Mouse (Mus musculus) lung, adult 2 months (tissue): ENCODE measurements around the gene 4930519P11Rik. TPM values are rescaled to one million over a fixed set of nuclear protein-coding genes. Genes with fewer than 3 reads are reported as not detected.

Experiments
- DNase-seq: peaks from one replicate; pipeline ENCODE4 v3.0.0; 2022
- H3K4me1 ChIP-seq: fragments of 200-500 bp; 2 replicates; pipeline ENCODE4 v1.6.1; 2011; ENCODE audit warnings: low read length; ENCODE audit not compliant: control insufficient read depth, insufficient read depth
- H3K4me3 ChIP-seq: fragments of 200-500 bp; replicated peaks from 2 replicates; pipeline ENCODE3; 2011; ENCODE audit warnings: low read depth, mild to moderate bottlenecking, control low read depth, low read length; ENCODE audit errors: extremely low read depth
- CTCF ChIP-seq: fragments of 200-500 bp; IDR thresholded peaks from 2 replicates; pipeline ENCODE4 v1.5.1; 2011; ENCODE audit warnings: mild to moderate bottlenecking, low read length, control low read depth; ENCODE audit not compliant: insufficient read depth
- WGBS: fragments of 180-500 bp; shearing (Covaris S2); methylation state at CpG from one replicate; pipeline ENCODE4 v1.1.7; 2018; 5-methylcytosine and 5-hydroxymethylcytosine counted together
- polyA plus RNA-seq: library from polyadenylated mRNA; depleted of rRNA; stranded (reverse); fragments of >200 nt; gene quantifications from 2 replicates; pipeline ENCODE4 v1.2.3, GENCODE M21; 2012; rRNA removed

The 4930519P11Rik gene
- polyA plus RNA-seq, 1 experiment = 0.53 TPM

DNA sequence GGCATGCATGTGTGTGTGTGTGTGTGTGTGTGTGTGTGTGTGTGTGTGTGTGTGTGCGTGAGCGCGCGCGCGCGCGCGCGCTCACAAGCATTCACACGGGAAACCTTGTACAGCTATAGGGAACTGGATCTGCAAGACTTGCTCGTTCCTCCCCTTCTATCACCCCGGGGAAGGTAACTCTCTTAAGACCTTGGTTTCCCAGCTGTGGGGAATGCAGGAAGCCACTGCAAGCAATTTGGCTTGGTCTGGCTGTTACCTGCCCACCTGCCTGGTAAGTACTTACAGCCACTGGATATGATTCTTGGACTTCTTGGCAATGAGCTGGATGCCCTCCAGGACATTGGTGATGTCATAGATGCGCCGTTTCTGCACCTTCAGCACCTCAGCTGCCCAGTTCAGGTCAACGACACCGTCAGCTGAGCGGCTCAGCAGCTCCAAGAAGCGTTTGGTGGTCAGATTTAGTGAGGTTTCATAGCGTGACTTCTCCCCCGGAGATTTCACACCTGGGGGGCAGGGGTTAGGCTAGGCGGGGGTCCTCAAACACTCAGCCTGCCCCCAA, 49.5 kb downstream of the 4930519P11Rik start:
- Histone ChIP-seq H3K4me1 (no peaks in the 10 kb centered on the region), H3K4me3 (no peak overlapping the region)
- TF ChIP-seq CTCF = no peak
- no peak for DNase-seq
- 88% methylated on average over 22 of the region's 22 CpGs for WGBS

Other genes starting within 250 kb of the 4930519P11Rik start
- gene Cdk5rap1, start 240.4 kb downstream of the 4930519P11Rik start, polyA plus RNA-seq = 6.6 and 9.5 TPM in 2 replicates
- 22.5 and 24.1 TPM in 2 replicates for gene Snta1, start 205.3 kb downstream of the 4930519P11Rik start, polyA plus RNA-seq
- gene Cbfa2t2, start 177.0 kb downstream of the 4930519P11Rik start, polyA plus RNA-seq = 8.8 and 12.7 TPM in 2 replicates
- gene 1700003F12Rik, start 66.4 kb downstream of the 4930519P11Rik start, polyA plus RNA-seq = 0.98 TPM in 1 of 2 replicates, not detected in the other
- 0.07 TPM in 2 replicates for gene Actl10, start 61.7 kb downstream of the 4930519P11Rik start, polyA plus RNA-seq
- 1.2 and 1.8 TPM in 2 replicates for gene Necab3, start 54.5 kb downstream of the 4930519P11Rik start, polyA plus RNA-seq
- 9.8 and 12.6 TPM in 2 replicates for gene E2f1, start 43.5 kb downstream of the 4930519P11Rik start, polyA plus RNA-seq
- 40.8 and 41.3 TPM in 2 replicates for gene Pxmp4, start 9.7 kb downstream of the 4930519P11Rik start, polyA plus RNA-seq
- gene Zfp341, start 140 bp downstream of the 4930519P11Rik start, polyA plus RNA-seq = 5.8 and 6.8 TPM in 2 replicates
- gene Chmp4b, start 38.3 kb upstream of the 4930519P11Rik start, polyA plus RNA-seq = 83.4 and 103 TPM in 2 replicates
- not detected in 2 replicates for gene Gm14214, start 156.6 kb upstream of the 4930519P11Rik start, polyA plus RNA-seq
- 188 and 211 TPM in 2 replicates for gene Raly, start 177.7 kb upstream of the 4930519P11Rik start, polyA plus RNA-seq
- not detected in 2 replicates for gene a, start 178.0 kb upstream of the 4930519P11Rik start, polyA plus RNA-seq